Mouse (Mus musculus): ENCODE measurements around the gene Gm10961.

- TF ChIP-seq POLR2A (IDR thresholded peaks at IDR 0.05; ENCODE audit: low read depth, low read length) (no peak), CTCF (IDR thresholded peaks at IDR 0.05; ENCODE audit: extremely low read depth, insufficient read length, insufficient replicate concordance, low read depth, low read length) (no peak)
These were observed 21.8 kb downstream of the Gm10961 start for GRCm38 (mm10) chr3:107652968-107653367.
